Comparison of ENCODE assay signal across 8 mouse cellular contexts in the genomic region with DNA sequence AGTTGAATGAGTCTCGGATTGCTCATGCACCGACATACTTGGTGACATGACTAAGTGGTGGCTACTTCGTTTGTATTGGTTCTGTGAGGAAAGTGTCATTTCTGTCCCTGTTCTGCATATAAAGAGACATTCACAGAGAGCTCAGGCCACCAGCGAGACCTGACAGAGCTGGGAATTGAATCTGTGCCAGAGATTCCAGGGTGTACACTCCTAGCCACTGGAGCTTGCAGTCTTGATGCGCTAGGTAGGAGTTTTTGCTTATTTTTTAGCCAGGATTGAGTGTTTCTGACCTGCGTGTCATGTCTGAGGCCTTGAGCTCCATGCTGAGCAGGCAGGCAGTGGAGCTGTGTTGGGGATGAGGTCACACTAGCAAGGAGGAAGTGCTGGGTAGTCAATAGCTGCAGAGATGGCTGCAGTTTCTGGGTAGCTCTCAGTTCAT. TPM values are rescaled to one million over a fixed set of nuclear protein-coding genes. Genes with fewer than 3 reads are reported as not detected.
DNase-seq lines count a peak whose midpoint lies in the region; ATAC-seq and TF ChIP-seq lines count a peak whose summit lies in the region.

No protein-coding gene starts in this region.

- peaks cover 57% of the 10 kb centered on the region for H3K4me1 ChIP-seq in embryonic fibroblast, embryonic 13.5 days (ENCODE audit: control insufficient read depth, insufficient read depth, low read length)
- H3K4me1 ChIP-seq in kidney, postnatal 0 days (replicated peaks; ENCODE audit: insufficient read depth, low read length), result peaks cover 33% of the 10 kb centered on the region
- peaks cover 26% of the 10 kb centered on the region for H3K4me1 ChIP-seq in forebrain, embryonic 13.5 days

- no peak for TF ChIP-seq POLR2A in embryonic fibroblast, embryonic 13.5 days (IDR thresholded peaks at IDR 0.05; ENCODE audit: low read depth, low read length)

- peak overlapping the region; percentile 23 for H3K4me3 ChIP-seq in gastrocnemius, adult 2 months
- no peak overlapping the region for H3K4me3 ChIP-seq in embryonic fibroblast, embryonic 13.5 days (ENCODE audit: insufficient read depth, low read length)
- H3K4me3 ChIP-seq in kidney, postnatal 0 days (replicated peaks; ENCODE audit: low read depth, low read length), result no peak overlapping the region
- no peak overlapping the region for H3K4me3 ChIP-seq in forebrain, embryonic 13.5 days

- H3K9ac ChIP-seq in kidney, postnatal 0 days (ENCODE audit: low read depth, low read length), result no peak overlapping the region; the same call in 1 of the 2 replicates
- H3K9ac ChIP-seq in forebrain, embryonic 13.5 days, result no peak overlapping the region

- no peak for TF ChIP-seq CTCF in gastrocnemius, adult 2 months (IDR thresholded peaks at IDR 0.05)
- TF ChIP-seq CTCF in embryonic fibroblast, embryonic 13.5 days (IDR thresholded peaks at IDR 0.05; ENCODE audit: borderline replicate concordance, insufficient read depth, low read length), result no peak
- no peak for TF ChIP-seq CTCF in kidney, postnatal 0 days (IDR thresholded peaks at IDR 0.05; ENCODE audit: low read depth)

- H3K27ac ChIP-seq in gastrocnemius, adult 2 months, result peak overlapping the region; percentile 91
- H3K27ac ChIP-seq in embryonic fibroblast, embryonic 13.5 days (ENCODE audit: insufficient read depth, low read length), result peak overlapping the region; percentile 93
- H3K27ac ChIP-seq in kidney, postnatal 0 days, result peak overlapping the region; percentile 63
- H3K27ac ChIP-seq in forebrain, embryonic 13.5 days, result no peak overlapping the region

- intact Hi-C loops in gastrocnemius, adult 2 months (cut with DNase I), result no loop called here
- intact Hi-C loops in gastrocnemius, postnatal 14 days (cut with DNase I; ENCODE audit: low total_unique reads), result no loop called here

- H3K4me2 ChIP-seq in kidney, postnatal 0 days (ENCODE audit: low read length), result no peak overlapping the region
- H3K4me2 ChIP-seq in forebrain, embryonic 13.5 days, result no peak overlapping the region

- 35% methylated on average over 6 of the region's 6 CpGs for WGBS in kidney, postnatal 0 days
- 62% methylated on average over 6 of the region's 6 CpGs for WGBS in forebrain, embryonic 13.5 days

- ATAC-seq in kidney, postnatal 0 days (replicated peaks; ENCODE audit: low FRiP score, low read depth), result peak; percentile 37
- no peak for ATAC-seq in forebrain, embryonic 13.5 days

- H3K36me3 ChIP-seq in kidney, postnatal 0 days (ENCODE audit: insufficient read depth, low read length), result no peaks in the 10 kb centered on the region
- no peaks in the 10 kb centered on the region for H3K36me3 ChIP-seq in forebrain, embryonic 13.5 days (ENCODE audit: poor library complexity, severe bottlenecking)

- DNase-seq in gastrocnemius, adult 2 months, result peak; percentile 44
- DNase-seq in gastrocnemius, postnatal 14 days, result no peak
- DNase-seq in Muller cell, postnatal 12 days (ENCODE audit: inconsistent ontology term), result peak; percentile 73
- peak; percentile 56 for DNase-seq in kidney, postnatal 0 days (ENCODE audit: low spot score)
- no peak for DNase-seq in right cerebral cortex, postnatal 10 days (ENCODE audit: low spot score in 2 of 2)
- DNase-seq in urinary bladder, postnatal 4 days (ENCODE audit: low spot score in 2 of 2), result no peak

- no peaks in the 10 kb centered on the region for H3K9me3 ChIP-seq in kidney, postnatal 0 days (replicated peaks; ENCODE audit: low read length)
- no peaks in the 10 kb centered on the region for H3K9me3 ChIP-seq in forebrain, embryonic 13.5 days (replicated peaks)

- H3K27me3 ChIP-seq in kidney, postnatal 0 days (ENCODE audit: insufficient read depth, low read length), result no peaks in the 10 kb centered on the region
- H3K27me3 ChIP-seq in forebrain, embryonic 13.5 days, result no peaks in the 10 kb centered on the region

RNA-seq across cellular contexts. Expression of gene Lpp, which starts 41.8 kb away (rescaled TPM):
- total RNA-seq in gastrocnemius, adult 2 months (2021), result 10 to 100 TPM; 17.7 to 18.0 TPM
- total RNA-seq in gastrocnemius, postnatal 14 days (2021), result 10 to 100 TPM; 27.5 to 30.2 TPM
- 256 and 360 TPM in 2 replicates for polyA plus RNA-seq in embryonic fibroblast, embryonic 13.5 days (2011; ENCODE audit: insufficient read length, low read depth, missing spikeins)
- polyA plus RNA-seq in kidney, postnatal 0 days (2015; fragmentation: Nextera tagmentation; extraction: Ambion mirVana), result 32.9 and 39.5 TPM in 2 replicates
- polyA plus RNA-seq in forebrain, embryonic 13.5 days (2015; fragmentation: Nextera tagmentation; extraction: Ambion mirVana), result 9.4 and 10.8 TPM in 2 replicates

Comparison
In these comparisons a context has a peak if more than half of its experiments do, and no peak if none do; other contexts are left out.
1. DNase-seq: peak in gastrocnemius, adult 2 months (single experiment), Muller cell, postnatal 12 days (single experiment) and kidney, postnatal 0 days (single experiment); none in gastrocnemius, postnatal 14 days (single experiment), right cerebral cortex, postnatal 10 days (0 of 2) and urinary bladder, postnatal 4 days (0 of 2).